Mouse (Mus musculus) lung, embryonic 15.5 days (tissue): ENCODE data around the gene Fkbpl. TPM values are rescaled to one million over a fixed set of nuclear protein-coding genes. Genes with fewer than 3 reads are reported as not detected.

Experiments used
- ATAC-seq: fragments of 200-750 bp; cut with Nextera tagmentation; 2 replicates; pipeline ENCODE4 v1.8.0; 2017; ENCODE audit warnings: moderate number of reproducible peaks, borderline replicate concordance; ENCODE audit not compliant: low FRiP score, low TSS enrichment; ENCODE audit errors: extremely low read depth
- H3K27ac ChIP-seq: fragments of 300-500 bp; sonication (generic); 2 replicates; pipeline ENCODE4 v1.5.1; 2015; ENCODE audit warnings: moderate library complexity, mild to moderate bottlenecking, inconsistent platforms
- H3K27me3 ChIP-seq: fragments of 300-500 bp; sonication (generic); 2 replicates; pipeline ENCODE4 v1.6.1; 2015; ENCODE audit warnings: inconsistent platforms
- H3K36me3 ChIP-seq: fragments of 300-500 bp; sonication (generic); 2 replicates; pipeline ENCODE4 v1.6.1; 2015; ENCODE audit warnings: inconsistent platforms
- H3K4me1 ChIP-seq: fragments of 300-500 bp; sonication (generic); 2 replicates; pipeline ENCODE4 v1.6.1; 2015; ENCODE audit warnings: inconsistent platforms
- H3K4me2 ChIP-seq: fragments of 300-500 bp; sonication (generic); 2 replicates; pipeline ENCODE4 v1.6.1; 2015; ENCODE audit warnings: inconsistent platforms, mild to moderate bottlenecking, moderate library complexity
- H3K4me3 ChIP-seq: fragments of 300-500 bp; sonication (generic); 2 replicates; pipeline ENCODE4 v1.5.1; 2015; ENCODE audit warnings: mild to moderate bottlenecking, inconsistent platforms
- H3K9ac ChIP-seq: fragments of 300-500 bp; sonication (generic); 2 replicates; pipeline ENCODE4 v1.6.1; 2015; ENCODE audit warnings: inconsistent platforms
- H3K9me3 ChIP-seq: fragments of 300-500 bp; sonication (generic); 2 replicates; pipeline ENCODE4 v1.6.1; 2016; ENCODE audit warnings: inconsistent platforms
- WGBS: fragments of 180-500 bp; shearing (Covaris S2); methylation state at CpG from one replicate; pipeline ENCODE4 v1.1.7; 2015; 5-methylcytosine and 5-hydroxymethylcytosine counted together
- polyA plus RNA-seq: library from polyadenylated mRNA; unstranded; fragments of >200 nt; fragmentation: Nextera tagmentation; extraction: Ambion mirVana; gene quantifications from 2 replicates; pipeline ENCODE4 v1.2.1, GENCODE M21; 2015

The Fkbpl gene
- polyA plus RNA-seq, 1 experiment from 2014 or later: 12.9 TPM

DNA sequence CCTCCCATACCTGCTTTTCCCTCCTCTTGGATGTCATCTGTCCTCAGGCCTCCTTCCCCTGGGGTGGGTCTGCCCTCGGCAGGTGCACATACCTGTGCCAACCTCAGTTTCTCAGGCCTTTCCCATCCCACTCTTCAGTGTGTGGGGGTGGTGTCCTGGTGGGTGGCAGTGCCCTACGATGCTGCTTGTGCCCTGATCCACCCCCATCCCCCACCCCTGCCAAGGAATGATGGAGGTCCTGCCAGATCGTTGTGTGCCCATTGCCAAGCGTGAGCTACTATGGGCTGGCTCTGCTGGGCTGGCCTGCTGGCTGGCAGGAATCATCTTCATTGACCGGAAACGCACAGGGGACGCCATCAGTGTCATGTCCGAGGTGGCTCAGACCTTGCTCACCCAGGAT, 33.5 kb upstream of the Fkbpl start:
- ATAC-seq: no peak
- 89% methylated on average over 8 of the region's 8 CpGs for WGBS
- Histone ChIP-seq H3K9me3 (no peaks in the 10 kb centered on the region), H3K4me1 (peaks cover 14% of the 10 kb centered on the region), H3K4me3 (no peak overlapping the region), H3K9ac (no peak overlapping the region), H3K27ac (no peak overlapping the region), H3K27me3 (no peaks in the 10 kb centered on the region), H3K4me2 (no peak overlapping the region), H3K36me3 (peaks cover 37% of the 10 kb centered on the region)

DNA sequence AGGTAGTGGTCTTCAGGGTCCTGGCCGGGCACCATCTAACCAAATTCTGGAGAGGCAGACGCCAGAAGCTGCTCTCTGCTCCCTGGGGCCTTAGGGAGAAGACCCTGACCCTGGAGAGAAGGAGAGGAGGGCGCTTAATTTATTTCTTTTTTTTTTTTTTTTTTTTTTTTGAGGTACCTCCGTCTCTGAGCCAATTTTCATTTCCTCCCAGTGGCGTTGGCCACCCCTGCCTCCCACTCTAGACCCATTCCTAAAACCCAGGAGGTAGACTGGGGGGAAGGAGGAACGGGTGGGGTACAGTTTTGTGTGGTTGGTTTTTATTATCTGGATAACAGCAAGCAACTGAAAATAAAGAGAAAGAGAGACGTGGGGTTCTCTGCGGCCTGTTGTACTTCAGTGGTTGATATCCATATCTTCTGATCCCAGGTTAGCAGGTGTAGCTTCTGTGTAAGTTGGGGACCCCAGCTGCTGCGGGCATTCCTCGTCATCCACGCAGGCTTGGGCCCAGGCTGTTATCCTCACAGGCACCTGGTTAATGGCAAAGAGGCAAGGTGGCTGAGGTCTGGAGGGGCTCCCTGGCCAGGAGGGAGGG, 31.4 kb upstream of the Fkbpl start:
- WGBS: 81% methylated on average over 11 of the region's 11 CpGs
- ATAC-seq: no peak

GRCm38 (mm10) chr17:34613830-34614229, 30.7 kb upstream of the Fkbpl start:
- H3K9me3 ChIP-seq: no peaks in the 10 kb centered on the region
- H3K36me3 ChIP-seq: peaks cover 37% of the 10 kb centered on the region
- no peak overlapping the region for H3K4me3 ChIP-seq
- no peaks in the 10 kb centered on the region for H3K27me3 ChIP-seq
- H3K4me1 ChIP-seq: no peaks in the 10 kb centered on the region
- WGBS: 85% methylated on average over 10 of the region's 10 CpGs
- no peak overlapping the region for H3K9ac ChIP-seq
- no peak overlapping the region for H3K27ac ChIP-seq
- no peak overlapping the region for H3K4me2 ChIP-seq
- no peak for ATAC-seq

More for the DNA sequence above, 31.4 kb upstream of the Fkbpl start:
- no peak overlapping the region for H3K9ac ChIP-seq
- no peaks in the 10 kb centered on the region for H3K4me1 ChIP-seq
- H3K36me3 ChIP-seq: peaks cover 37% of the 10 kb centered on the region
- no peak overlapping the region for H3K4me3 ChIP-seq
- no peaks in the 10 kb centered on the region for H3K27me3 ChIP-seq
- no peak overlapping the region for H3K27ac ChIP-seq
- no peak overlapping the region for H3K4me2 ChIP-seq
- H3K9me3 ChIP-seq: no peaks in the 10 kb centered on the region

GRCm38 (mm10) chr17:34615871-34616270, 28.7 kb upstream of the Fkbpl start, which contains the start of gene Egfl8:
TSS of gene Egfl8 (minus strand) at chr17:34615971.
- no peak for ATAC-seq
- Histone ChIP-seq H3K4me1 (no peaks in the 10 kb centered on the region), H3K9ac (no peak within 1 kb of the TSS), H3K4me2 (no peak within 1 kb of the TSS), H3K36me3 (peaks cover 31% of the 10 kb centered on the region), H3K27ac (peak within 1 kb of the TSS; percentile 8; the same call in 1 of the 2 replicates), H3K27me3 (no peaks in the 10 kb centered on the region), H3K9me3 (no peaks in the 10 kb centered on the region), H3K4me3 (no peak within 1 kb of the TSS)
- 70% methylated on average over 6 of the region's 6 CpGs for WGBS

- H3K9ac ChIP-seq: no peak overlapping the region
- peaks cover 18% of the 10 kb centered on the region for H3K36me3 ChIP-seq
- no peak overlapping the region for H3K4me2 ChIP-seq
- no peaks in the 10 kb centered on the region for H3K4me1 ChIP-seq
- WGBS: 15% methylated on average over 6 of the region's 6 CpGs
- no peaks in the 10 kb centered on the region for H3K9me3 ChIP-seq
- no peaks in the 10 kb centered on the region for H3K27me3 ChIP-seq
- no peak overlapping the region for H3K27ac ChIP-seq
- no peak overlapping the region for H3K4me3 ChIP-seq
- no peak for ATAC-seq
Measured at GRCm38 (mm10) chr17:34618999-34619398, 25.6 kb upstream of the Fkbpl start.

- H3K36me3 ChIP-seq: peaks cover 12% of the 10 kb centered on the region
- ATAC-seq: no peak
- no peaks in the 10 kb centered on the region; the same call in 1 of the 2 replicates for H3K27me3 ChIP-seq
Measured at GRCm38 (mm10) chr17:34621006-34621405, 23.6 kb upstream of the Fkbpl start.

DNA sequence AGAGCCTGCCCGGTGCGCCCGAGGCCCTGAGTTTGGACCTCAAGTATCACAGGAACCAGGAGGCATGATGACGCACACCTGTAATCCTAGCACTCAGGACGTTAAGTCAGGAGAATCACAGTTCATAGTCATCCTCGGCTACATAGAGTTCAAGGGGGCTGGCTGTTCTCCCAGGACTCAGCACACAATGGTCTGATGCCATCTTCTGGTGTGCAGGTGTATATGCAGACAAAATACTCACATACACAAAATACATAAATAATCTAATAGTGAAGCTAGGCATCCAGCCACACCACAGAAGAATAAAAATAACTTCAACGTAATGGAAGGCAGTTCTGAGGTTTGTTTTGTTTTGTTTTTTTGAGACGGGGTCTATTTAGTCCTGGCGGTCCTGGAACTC, 21.4 kb upstream of the Fkbpl start:
- no peak overlapping the region for H3K27ac ChIP-seq
- H3K9ac ChIP-seq: no peak overlapping the region
- H3K4me1 ChIP-seq: peaks cover 7% of the 10 kb centered on the region
- H3K27me3 ChIP-seq: no peaks in the 10 kb centered on the region; the same call in 1 of the 2 replicates
- H3K36me3 ChIP-seq: peaks cover 12% of the 10 kb centered on the region
- H3K9me3 ChIP-seq: no peaks in the 10 kb centered on the region
- no peak overlapping the region for H3K4me2 ChIP-seq
- ATAC-seq: no peak
- WGBS: 84% methylated on average over 9 of the region's 9 CpGs
- no peak overlapping the region for H3K4me3 ChIP-seq

More at GRCm38 (mm10) chr17:34621006-34621405, 23.6 kb upstream of the Fkbpl start:
- 75% methylated on average over 8 of the region's 8 CpGs for WGBS
- H3K9ac ChIP-seq: no peak overlapping the region
- H3K27ac ChIP-seq: no peak overlapping the region
- H3K4me2 ChIP-seq: no peak overlapping the region
- H3K4me3 ChIP-seq: no peak overlapping the region
- H3K4me1 ChIP-seq: peaks cover under 1% of the 10 kb centered on the region; the same call in 1 of the 2 replicates
- no peaks in the 10 kb centered on the region for H3K9me3 ChIP-seq

DNA sequence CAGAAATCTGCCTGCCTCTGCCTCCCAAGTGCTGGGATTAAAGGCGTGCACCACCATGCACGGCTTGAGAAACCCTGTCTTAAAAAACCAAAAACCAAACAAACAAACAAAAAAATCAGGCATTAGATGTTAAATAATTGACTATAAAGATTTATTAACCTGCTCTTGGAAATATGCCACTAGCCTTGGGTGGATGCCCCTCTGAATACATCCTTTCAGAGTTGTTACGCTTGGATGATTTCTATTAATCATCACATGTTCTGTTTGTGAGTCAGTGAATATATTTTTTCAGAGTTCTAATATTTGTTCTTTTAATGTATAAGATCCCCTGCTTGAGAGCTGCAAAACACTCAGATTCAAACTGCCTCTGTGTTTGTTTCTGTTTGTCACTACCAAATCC, 19.6 kb upstream of the Fkbpl start:
- Histone ChIP-seq H3K9ac (no peak overlapping the region), H3K4me2 (no peak overlapping the region), H3K27ac (no peak overlapping the region), H3K4me3 (no peak overlapping the region), H3K36me3 (peaks cover 12% of the 10 kb centered on the region), H3K27me3 (peaks cover 14% of the 10 kb centered on the region), H3K4me1 (peaks cover 22% of the 10 kb centered on the region), H3K9me3 (no peaks in the 10 kb centered on the region)
- 87% methylated on average over 3 of the region's 3 CpGs for WGBS
- no peak for ATAC-seq

- peak overlapping the region; percentile 69 for H3K4me3 ChIP-seq
Measured at GRCm38 (mm10) chr17:34626062-34626772, 18.3 kb upstream of the Fkbpl start.

GRCm38 (mm10) chr17:34626773-34627092, 17.8 kb upstream of the Fkbpl start:
- Histone ChIP-seq H3K27ac (peak overlapping the region; percentile 90), H3K4me2 (peak overlapping the region; percentile 82), H3K4me3 (peak overlapping the region; percentile 69), H3K9me3 (no peaks in the 10 kb centered on the region), H3K36me3 (peaks cover 8% of the 10 kb centered on the region), H3K9ac (peak overlapping the region; percentile 58), H3K4me1 (peaks cover 39% of the 10 kb centered on the region), H3K27me3 (peaks cover 32% of the 10 kb centered on the region)
- 0% methylated on average over 18 of the region's 18 CpGs for WGBS
- ATAC-seq: no peak

More at GRCm38 (mm10) chr17:34626062-34626772, 18.3 kb upstream of the Fkbpl start:
- Histone ChIP-seq H3K27ac (0 out of 2 replicates have a peak overlapping the region, but pooled peaks have one; percentile 90), H3K9ac (peak overlapping the region; percentile 58), H3K27me3 (peaks cover 26% of the 10 kb centered on the region), H3K9me3 (no peaks in the 10 kb centered on the region), H3K4me1 (peaks cover 34% of the 10 kb centered on the region), H3K4me2 (peak overlapping the region; percentile 82), H3K36me3 (peaks cover 12% of the 10 kb centered on the region)
- ATAC-seq: no peak
- WGBS: 49% methylated on average over 16 of the region's 16 CpGs

- peak overlapping the region; percentile 90 for H3K27ac ChIP-seq
- H3K4me2 ChIP-seq: peak overlapping the region; percentile 82
- peaks cover 45% of the 10 kb centered on the region for H3K4me1 ChIP-seq
- peaks cover 37% of the 10 kb centered on the region for H3K27me3 ChIP-seq
- H3K9ac ChIP-seq: peak overlapping the region; percentile 58
- peaks cover 8% of the 10 kb centered on the region; the same call in 1 of the 2 replicates for H3K36me3 ChIP-seq
- under 1% methylated on average over 37 of the region's 45 CpGs for WGBS
- ATAC-seq: peak; percentile 86
- no peaks in the 10 kb centered on the region for H3K9me3 ChIP-seq
- peak overlapping the region; percentile 69 for H3K4me3 ChIP-seq
Measured at GRCm38 (mm10) chr17:34627093-34627942, 17.2 kb upstream of the Fkbpl start.
